Mouse (Mus musculus): ENCODE data around the gene Nipsnap2.
"Not testable (repeated sequence)": the region's sequence is repeated elsewhere in the genome, so short reads cannot be mapped to it uniquely, and the experiment has no call there.

The Nipsnap2 gene

DNA sequence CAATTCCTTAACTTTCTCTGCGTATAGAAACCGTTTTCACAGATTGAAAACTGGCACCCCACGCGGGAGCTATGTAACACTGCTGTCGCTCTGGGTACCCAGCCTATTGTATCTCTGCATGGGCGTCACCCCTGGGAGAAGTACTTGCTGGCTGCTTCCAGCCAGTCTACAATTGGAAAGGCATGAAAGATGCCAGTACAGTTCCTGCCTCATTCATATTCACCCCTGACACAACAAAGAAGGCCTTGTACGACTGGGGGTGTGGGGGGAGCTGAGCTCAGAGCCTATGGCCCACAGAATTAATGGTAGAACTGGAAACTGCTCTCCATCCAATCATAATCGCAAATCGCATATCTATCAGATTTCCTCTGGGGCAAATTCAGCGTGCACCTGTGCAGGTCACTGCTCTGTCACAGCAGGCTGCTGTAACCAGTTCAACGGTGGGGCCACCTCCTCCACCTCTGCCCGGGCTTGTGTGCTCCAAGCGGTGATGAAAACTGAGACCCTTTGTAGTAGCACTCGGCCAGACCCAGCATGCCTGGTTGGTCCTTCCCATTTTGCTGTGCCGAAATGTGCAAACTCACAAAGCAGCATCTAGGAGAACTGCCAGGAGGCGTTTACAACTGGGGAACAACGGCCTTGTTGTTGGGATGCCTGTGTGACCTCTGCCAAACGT lies 37.1 kb downstream of the Nipsnap2 start:
- DNase-seq (ENCODE audit: low read depth, low spot score) = peak; percentile 59

DNA sequence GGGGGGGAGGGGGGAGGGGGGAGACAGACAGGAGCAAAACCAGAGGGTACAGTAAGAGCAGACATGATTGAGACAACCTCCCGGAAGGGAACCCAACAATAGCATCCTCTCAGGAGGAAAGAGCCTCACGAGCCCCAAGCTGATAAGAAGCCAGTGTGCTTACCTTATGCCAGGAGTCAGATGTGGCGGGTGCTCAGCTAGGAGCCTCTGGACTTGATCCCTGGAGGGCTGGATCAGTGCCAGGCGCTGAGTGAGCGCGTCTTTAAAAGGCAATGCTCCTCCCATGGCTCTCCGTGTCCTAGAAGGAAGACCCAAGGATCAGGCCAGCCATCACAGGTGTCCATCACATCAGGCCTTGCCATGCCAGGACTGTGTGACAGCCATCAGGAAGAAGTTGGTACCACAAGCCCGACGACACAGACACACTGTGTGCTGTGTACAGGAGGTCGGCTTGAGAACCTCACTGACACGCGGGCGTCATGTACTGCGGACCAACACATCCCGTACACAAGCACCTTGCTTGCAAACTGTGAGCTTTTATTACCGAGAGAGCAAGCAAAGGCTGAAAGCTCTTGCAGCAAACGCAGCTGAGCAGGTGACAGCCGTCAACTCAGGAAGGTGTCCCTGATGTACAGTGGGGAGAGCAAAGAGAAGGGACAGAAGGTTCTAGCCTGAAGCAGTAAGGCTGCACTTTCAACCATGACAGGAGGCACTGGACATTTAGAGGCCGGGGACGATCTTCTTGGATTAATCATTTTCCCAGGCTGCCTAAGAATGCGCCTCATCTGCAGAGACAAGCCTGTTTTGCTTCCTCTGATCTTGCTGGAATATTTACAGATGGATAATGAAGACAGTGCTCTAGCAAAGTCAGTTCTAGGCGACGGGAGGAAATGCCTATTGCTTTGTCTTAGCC lies 45.8 kb downstream of the Nipsnap2 start:
- DNase-seq (ENCODE audit: low read depth, low spot score) = no peak

DNA sequence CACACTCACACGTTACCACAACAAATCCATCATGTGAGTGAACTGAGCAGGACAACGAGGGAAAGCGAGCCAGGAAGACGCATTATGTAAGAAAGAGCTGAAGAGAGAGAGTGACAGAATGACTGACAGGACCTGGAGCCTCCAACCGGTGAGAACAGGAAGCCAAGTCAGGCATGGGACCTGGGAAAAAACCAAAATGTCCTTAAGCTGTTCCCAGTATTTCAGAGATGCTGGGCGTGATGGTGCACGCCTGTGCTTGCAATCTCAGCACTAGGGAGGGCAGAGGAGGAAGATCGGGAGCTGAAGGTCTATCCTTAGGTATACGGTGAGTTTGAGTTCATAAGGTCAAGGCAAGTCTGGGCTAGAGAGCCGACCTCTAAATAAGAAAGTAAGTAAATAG lies 47.6 kb downstream of the Nipsnap2 start:
- no peak for DNase-seq (ENCODE audit: low read depth, low spot score)

DNA sequence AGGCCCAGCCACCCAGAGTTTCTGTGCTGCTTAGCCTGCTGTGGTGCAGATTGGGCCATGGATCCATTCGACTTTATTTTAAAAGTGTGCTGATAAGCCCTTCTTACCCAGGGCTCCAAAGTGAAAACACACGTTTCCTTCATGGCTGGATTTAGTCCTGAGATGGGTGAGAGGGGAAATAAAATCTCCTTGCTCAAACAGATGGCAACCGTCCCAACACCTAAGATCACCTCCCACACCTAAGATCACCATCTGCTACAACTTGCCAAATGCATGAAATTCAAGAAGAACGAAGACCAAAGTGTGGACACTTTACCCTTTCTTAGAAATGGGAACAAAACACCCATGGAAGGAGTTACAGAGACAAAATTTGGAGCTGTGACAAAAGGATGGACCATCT lies 48.5 kb downstream of the Nipsnap2 start:
- DNase-seq (ENCODE audit: low read depth, low spot score) = not testable (repeated sequence)

DNA sequence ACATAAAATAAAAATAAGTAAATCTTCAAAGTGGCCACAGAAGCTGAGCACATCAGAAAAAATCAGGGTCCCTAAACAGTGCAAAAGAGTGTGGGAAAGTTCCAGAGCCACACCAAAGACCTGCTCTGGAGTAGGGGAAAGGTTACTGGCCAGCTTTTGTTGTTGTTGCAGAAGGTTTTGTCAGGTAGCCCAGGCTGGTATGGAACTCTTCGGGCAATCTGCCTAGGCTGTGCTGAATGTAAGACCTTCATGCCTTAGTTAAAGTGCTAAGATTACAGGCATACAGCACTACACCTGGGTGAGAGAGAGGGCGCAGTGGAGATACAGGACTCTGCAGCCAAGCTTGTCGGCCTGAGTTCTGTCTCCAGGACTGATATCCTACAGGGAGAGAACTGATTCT lies 49.8 kb downstream of the Nipsnap2 start:
- DNase-seq (ENCODE audit: low read depth, low spot score) = no peak

DNA sequence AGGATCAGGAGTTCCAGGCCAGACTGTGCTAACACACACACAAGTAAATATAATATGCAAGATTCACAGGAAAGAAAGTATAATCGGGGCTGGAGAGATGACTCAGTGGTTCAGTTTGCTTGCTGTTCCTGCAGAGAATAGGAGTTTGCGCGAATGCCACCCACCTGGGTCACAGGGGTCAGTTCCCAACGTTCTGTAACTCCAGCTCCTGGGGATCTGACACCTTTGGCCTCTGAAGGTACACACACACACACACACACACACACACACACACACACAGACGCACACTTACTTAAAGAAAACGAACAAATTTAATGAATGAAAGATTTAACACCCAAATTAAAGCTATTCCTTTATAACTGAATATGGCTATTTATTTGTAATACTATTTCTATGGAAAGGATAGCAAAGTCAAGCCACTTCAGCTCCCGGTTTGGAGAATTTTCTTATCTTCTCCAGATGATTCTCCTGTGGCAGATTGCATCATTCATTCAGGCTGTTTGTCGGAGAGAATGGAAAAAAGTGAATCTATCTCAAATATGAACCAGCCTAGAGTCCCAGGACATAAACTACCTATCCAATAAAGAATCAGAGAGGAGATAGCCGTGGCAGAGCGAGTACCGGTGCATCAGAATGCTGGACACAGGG lies 53.6 kb downstream of the Nipsnap2 start:
- no peak for DNase-seq (ENCODE audit: low read depth, low spot score)

DNA sequence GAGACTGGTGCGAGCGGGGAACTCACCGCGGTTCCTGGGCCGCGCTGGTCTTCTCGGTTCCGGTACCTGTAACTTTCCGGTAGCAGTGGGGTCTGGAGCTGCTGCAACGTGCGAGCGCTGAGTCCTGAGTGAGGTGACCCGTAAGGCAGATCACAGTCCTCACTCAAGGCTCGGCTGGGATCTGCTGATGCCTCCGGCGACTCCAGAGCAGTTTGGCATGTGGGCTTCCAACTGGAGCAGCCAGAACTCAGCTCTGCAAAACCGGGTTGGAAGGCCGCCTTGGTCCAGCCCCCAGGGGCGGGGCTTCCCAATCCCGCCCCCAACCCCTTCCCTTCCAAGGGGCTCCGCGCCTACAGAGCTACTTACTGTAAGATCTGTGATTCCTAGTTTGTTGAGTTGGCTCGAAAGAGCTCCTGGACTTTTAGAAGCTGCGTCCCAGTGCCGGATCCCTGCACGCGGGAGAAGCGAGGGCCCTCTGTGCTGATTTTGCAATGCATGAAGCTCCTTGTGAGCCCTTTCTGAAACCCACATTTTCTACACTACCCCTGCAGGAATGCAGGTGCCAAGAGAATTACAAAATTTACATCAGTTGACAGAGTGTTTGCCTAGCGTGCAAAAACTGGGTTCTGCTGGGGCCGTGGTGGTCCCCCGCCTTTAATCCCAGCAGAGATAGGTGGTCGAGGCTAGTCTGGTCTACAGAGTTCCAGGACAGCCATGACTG lies 54.3 kb downstream of the Nipsnap2 start:
- peak; percentile 66 for DNase-seq (ENCODE audit: low read depth, low spot score)

DNA sequence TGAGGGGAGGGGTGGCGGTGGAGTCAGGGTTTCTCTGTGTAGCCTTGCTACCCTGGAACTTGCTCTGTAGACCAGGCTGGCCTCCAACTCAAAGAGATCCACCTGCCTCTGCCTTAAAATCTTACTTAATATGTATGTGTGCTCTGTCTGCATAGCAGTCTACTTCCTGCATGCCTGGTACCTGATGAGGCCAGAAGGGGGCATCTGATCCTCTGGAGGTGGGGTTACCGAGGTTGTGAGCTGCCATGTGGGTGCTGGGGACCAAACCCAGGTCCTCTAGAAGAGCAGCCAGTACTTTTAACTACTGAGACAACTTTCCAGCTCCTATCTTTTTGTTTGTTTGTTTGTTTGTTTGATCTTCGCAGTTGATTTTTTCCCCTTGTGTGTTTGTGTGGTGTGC lies 55.3 kb downstream of the Nipsnap2 start:
- DNase-seq (ENCODE audit: low read depth, low spot score) = no peak

DNA sequence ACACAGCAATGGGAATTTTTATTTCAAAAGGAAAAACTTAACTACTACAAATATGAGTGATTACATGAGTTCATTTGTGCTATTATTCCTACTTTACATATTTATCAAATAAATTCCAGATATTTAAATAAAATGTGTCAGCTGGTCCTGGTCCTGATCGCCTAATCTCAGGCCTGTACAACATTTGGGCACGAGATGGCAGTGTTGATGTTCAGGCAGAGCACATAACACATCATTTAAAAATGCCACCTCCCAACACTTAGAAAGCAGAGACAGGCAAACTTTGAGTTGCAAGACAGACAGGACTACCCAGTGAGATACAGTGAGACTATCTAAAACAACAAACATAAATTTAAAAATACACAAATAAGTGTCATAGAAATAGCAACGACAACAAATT lies 57.3 kb downstream of the Nipsnap2 start:
- no peak for DNase-seq (ENCODE audit: low read depth, low spot score)

DNA sequence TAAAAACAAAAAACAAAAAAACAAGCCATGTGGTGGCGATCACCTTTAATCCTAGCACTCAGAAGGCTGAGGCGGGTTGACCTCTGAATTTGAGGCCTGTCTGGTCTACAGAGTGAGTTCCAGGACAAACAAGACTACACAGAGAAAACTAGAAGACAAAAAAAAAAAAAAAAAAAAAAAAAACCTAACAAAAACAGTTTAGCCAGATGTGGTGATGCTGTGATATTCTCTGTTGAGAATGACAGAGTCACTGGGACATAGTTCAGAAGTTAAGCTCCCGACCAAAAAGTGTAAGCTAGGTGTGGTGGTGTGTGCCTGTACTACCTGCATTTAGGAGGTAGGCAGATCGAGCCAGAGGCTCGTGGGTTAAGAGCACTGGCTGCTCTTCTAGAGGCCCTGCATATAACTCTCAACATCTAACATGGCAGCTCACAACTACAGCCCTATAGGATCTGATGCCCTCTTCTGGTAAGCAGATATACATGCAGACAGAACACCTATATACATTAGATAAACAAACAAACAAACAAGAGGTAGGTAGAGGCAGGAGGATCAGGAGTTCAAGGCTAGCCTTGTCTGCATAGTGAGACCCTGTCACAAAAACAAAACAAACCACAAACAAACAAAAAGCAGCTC lies 60.5 kb downstream of the Nipsnap2 start:
- DNase-seq (ENCODE audit: low read depth, low spot score) = no peak

DNA sequence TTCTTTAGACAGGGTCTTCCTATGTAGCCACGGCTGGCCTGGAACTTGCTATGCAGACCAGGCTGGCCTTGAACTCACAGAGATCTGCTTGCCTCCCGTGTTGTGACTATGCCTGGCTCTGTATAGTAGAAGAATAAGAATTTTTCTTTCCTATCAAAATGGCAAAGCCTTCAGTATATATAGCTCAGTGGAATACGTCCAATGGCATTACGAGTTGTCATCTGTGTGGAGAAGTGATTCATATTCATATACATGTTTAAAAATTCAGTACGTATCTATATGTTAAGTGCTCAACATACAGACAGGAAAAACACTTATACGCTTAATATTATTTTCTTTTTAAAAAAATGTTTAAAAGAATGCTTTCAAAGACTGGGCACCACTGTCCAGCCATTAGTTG lies 61.3 kb downstream of the Nipsnap2 start:
- DNase-seq (ENCODE audit: low read depth, low spot score) = no peak

DNA sequence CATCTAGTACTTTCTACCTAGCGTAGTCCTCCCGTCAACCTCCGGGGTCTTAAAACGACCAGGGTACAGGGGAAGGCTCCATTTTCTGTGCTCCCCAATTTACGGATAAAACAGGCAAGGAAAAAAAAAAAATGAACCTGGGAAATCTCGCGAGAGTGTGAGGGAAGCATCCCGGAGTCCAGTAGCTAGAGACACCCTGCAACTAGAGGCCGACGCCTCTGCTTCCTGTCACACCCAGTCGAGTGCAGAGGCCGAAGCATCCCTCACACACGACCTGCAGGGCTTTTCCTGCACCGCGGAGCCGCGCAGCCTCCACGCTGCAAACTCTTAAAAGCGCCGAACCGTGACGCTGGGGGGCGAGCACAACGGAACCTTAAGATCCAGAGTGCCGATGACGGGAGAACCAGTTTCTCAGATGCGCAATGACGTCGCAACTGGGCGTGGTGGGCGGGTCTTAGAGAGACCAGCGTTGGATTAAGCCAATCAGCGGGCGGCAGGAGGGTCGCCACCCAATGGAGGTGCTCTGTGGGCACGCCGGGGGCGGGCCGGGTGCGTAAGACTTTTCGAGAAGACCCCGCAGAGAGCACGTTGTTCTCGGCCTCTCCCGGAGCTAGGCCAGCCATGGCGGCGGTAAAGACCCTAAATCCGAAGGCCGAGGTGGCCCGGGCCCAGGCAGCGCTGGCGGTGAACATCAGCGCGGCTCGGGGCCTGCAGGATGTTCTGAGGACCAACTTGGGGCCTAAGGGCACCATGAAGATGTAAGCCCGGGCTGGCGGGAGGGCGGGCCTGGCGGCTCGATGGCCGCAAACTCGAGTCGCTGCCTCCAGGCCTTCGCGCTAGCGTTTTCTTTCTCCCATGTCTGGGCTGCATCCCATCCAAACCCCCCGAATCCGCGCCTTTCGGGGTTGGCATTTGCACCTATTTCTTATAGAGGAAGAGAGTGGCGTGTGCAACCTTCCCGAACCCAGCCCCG lies 62.2 kb downstream of the Nipsnap2 start, which contains the start of gene Psph:
Gene Psph (minus strand): TSS at position 632 of the 973 bp plus-strand sequence.
- DNase-seq (ENCODE audit: low read depth, low spot score) = peak; percentile 96

DNA sequence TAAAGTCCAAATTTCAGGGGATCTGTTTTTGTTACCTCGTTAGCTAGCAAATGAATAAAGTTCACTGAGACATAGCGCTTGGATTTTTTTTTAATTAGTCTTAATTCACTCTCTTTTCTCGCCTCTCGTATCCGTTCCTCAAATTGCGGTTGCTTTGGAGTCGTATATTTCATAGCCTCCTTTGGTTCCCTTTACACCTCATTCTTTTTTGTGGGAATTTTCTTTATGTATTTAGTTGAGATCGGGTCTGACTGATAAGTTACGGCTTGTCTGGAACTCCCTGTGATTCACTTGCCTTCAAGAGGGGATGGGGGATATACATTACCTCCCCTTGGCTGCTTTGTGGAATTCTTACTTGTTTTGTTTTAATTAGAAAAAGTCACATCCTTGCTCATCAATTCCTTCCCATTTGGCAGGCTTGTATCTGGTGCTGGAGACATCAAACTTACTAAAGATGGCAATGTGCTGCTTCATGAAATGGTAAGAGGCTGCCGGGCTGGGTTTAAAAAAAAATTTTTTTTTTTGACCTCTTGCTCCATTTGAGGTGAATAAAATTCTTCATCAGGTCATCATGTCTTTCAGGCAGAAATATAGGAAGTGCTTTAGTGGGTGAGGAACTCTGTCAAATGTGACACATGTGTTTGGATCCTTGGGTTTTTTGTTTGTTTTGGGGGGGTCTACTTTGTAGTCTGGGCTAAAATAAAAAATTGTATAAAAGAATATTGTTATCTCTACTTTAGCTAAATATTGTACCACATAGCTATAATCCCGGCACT lies 63.1 kb downstream of the Nipsnap2 start:
- no peak for DNase-seq (ENCODE audit: low read depth, low spot score)

DNA sequence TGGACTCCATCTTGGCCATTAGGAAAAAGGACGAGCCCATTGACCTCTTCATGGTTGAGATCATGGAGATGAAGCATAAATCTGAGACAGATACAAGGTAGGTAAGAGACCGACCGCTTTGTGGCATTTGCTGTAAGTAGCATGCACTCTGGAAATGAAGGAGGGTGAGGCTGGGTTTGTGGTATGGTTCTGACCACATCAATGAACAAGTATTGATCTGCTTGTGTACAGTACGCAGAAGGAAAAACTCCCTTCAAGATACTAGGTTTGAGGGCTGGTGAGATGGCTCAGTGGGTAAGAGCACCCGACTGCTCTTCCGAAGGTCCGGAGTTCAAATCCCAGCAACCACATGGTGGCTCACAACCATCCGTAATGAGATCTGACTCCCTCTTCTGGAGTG lies 65.7 kb downstream of the Nipsnap2 start:
- not testable (repeated sequence) for DNase-seq (ENCODE audit: low read depth, low spot score)

Data from brain, embryonic 18.5 days (tissue).